Mouse (Mus musculus): ENCODE measurements around the gene Btf3. TPM values are rescaled to one million over a fixed set of nuclear protein-coding genes. Genes with fewer than 3 reads are reported as not detected.

Btf3 gene
- polyA plus RNA-seq, 1 experiment from 2014 or later, result 771 TPM

GRCm38 (mm10) chr13:98325034-98325433 lies 8.2 kb upstream of the Btf3 start:
- H3K4me2 ChIP-seq (replicated peaks), result no peak overlapping the region
- no peak for ATAC-seq (ENCODE audit: insufficient number of reproducible peaks, insufficient read depth, low FRiP score, low TSS enrichment)
- H3K9ac ChIP-seq, result no peak overlapping the region
- 38% methylated on average over 11 of the region's 11 CpGs for WGBS
- H3K9me3 ChIP-seq, result no peaks in the 10 kb centered on the region
- H3K36me3 ChIP-seq, result no peaks in the 10 kb centered on the region
- no peak overlapping the region for H3K4me3 ChIP-seq
- no peaks in the 10 kb centered on the region for H3K4me1 ChIP-seq
- H3K27ac ChIP-seq, result no peak overlapping the region
- no peaks in the 10 kb centered on the region for H3K27me3 ChIP-seq

- WGBS, result 90% methylated on average over 6 of the region's 6 CpGs
Measured at GRCm38 (mm10) chr13:98317911-98318310, 1.1 kb upstream of the Btf3 start.

GRCm38 (mm10) chr13:98317246-98317677 lies 456 bp upstream of the Btf3 start:
- 3% methylated on average over 16 of the region's 16 CpGs for WGBS
- peak overlapping the region; percentile 62 for H3K4me2 ChIP-seq (replicated peaks)
- ATAC-seq (ENCODE audit: insufficient number of reproducible peaks, insufficient read depth, low FRiP score, low TSS enrichment), result no peak

More at GRCm38 (mm10) chr13:98317911-98318310, 1.1 kb upstream of the Btf3 start:
- H3K9me3 ChIP-seq, result no peaks in the 10 kb centered on the region
- H3K36me3 ChIP-seq, result peaks cover 5% of the 10 kb centered on the region
- no peak overlapping the region for H3K27ac ChIP-seq
- no peaks in the 10 kb centered on the region for H3K27me3 ChIP-seq
- peaks cover 9% of the 10 kb centered on the region for H3K4me1 ChIP-seq
- no peak overlapping the region for H3K4me3 ChIP-seq
- peak overlapping the region; percentile 62 for H3K4me2 ChIP-seq (replicated peaks)
- no peak overlapping the region for H3K9ac ChIP-seq
- no peak for ATAC-seq (ENCODE audit: insufficient number of reproducible peaks, insufficient read depth, low FRiP score, low TSS enrichment)

GRCm38 (mm10) chr13:98316140-98316479 lies 696 bp downstream of the Btf3 start:
- no peaks in the 10 kb centered on the region for H3K27me3 ChIP-seq
- H3K4me3 ChIP-seq, result peak overlapping the region; percentile 100
- H3K9ac ChIP-seq, result peak overlapping the region; percentile 98
- H3K27ac ChIP-seq, result peak overlapping the region; percentile 94
- WGBS, result under 1% methylated on average over 17 of the region's 17 CpGs
- ATAC-seq (ENCODE audit: insufficient number of reproducible peaks, insufficient read depth, low FRiP score, low TSS enrichment), result no peak
- H3K9me3 ChIP-seq, result no peaks in the 10 kb centered on the region
- H3K36me3 ChIP-seq, result peaks cover 22% of the 10 kb centered on the region
- H3K4me2 ChIP-seq (replicated peaks), result peak overlapping the region; percentile 62
- peaks cover 9% of the 10 kb centered on the region for H3K4me1 ChIP-seq

More at GRCm38 (mm10) chr13:98317246-98317677, 456 bp upstream of the Btf3 start:
- Histone ChIP-seq H3K9ac (peak overlapping the region; percentile 98), H3K4me1 (peaks cover 9% of the 10 kb centered on the region), H3K4me3 (peak overlapping the region; percentile 100), H3K27ac (peak overlapping the region; percentile 94), H3K27me3 (no peaks in the 10 kb centered on the region), H3K36me3 (peaks cover 11% of the 10 kb centered on the region), H3K9me3 (no peaks in the 10 kb centered on the region)

- H3K9ac ChIP-seq, result no peak overlapping the region
- ATAC-seq (ENCODE audit: insufficient number of reproducible peaks, insufficient read depth, low FRiP score, low TSS enrichment), result no peak
- H3K4me1 ChIP-seq, result peaks cover 9% of the 10 kb centered on the region
- H3K4me3 ChIP-seq, result peak overlapping the region; percentile 100; the same call in 1 of the 2 replicates
- 67% methylated on average over 4 of the region's 4 CpGs for WGBS
- no peaks in the 10 kb centered on the region for H3K9me3 ChIP-seq
- H3K4me2 ChIP-seq (replicated peaks), result peak overlapping the region; percentile 62
- H3K27me3 ChIP-seq, result no peaks in the 10 kb centered on the region
- peaks cover 32% of the 10 kb centered on the region for H3K36me3 ChIP-seq
- no peak overlapping the region for H3K27ac ChIP-seq
Measured at GRCm38 (mm10) chr13:98315124-98315523, 1.7 kb downstream of the Btf3 start.

- Histone ChIP-seq H3K27me3 (no peaks in the 10 kb centered on the region), H3K4me1 (peaks cover 9% of the 10 kb centered on the region), H3K4me3 (no peak overlapping the region), H3K4me2 (replicated peaks) (no peak overlapping the region), H3K9me3 (no peaks in the 10 kb centered on the region), H3K36me3 (peaks cover 44% of the 10 kb centered on the region), H3K9ac (no peak overlapping the region), H3K27ac (no peak overlapping the region)
- WGBS, result 78% methylated on average over 7 of the region's 7 CpGs
- ATAC-seq (ENCODE audit: insufficient number of reproducible peaks, insufficient read depth, low FRiP score, low TSS enrichment), result no peak
Measured at GRCm38 (mm10) chr13:98313631-98314030, 3.2 kb downstream of the Btf3 start.

GRCm38 (mm10) chr13:98311597-98311996 lies 5.2 kb downstream of the Btf3 start:
- no peak overlapping the region for H3K4me2 ChIP-seq (replicated peaks)

GRCm38 (mm10) chr13:98308724-98309123 lies 8.1 kb downstream of the Btf3 start:
- no peaks in the 10 kb centered on the region for H3K27me3 ChIP-seq
- H3K4me2 ChIP-seq (replicated peaks), result no peak overlapping the region
- H3K9ac ChIP-seq, result no peak overlapping the region
- no peak overlapping the region for H3K4me3 ChIP-seq
- ATAC-seq (ENCODE audit: insufficient number of reproducible peaks, insufficient read depth, low FRiP score, low TSS enrichment), result no peak
- H3K36me3 ChIP-seq, result peaks cover 51% of the 10 kb centered on the region
- no peaks in the 10 kb centered on the region for H3K9me3 ChIP-seq
- 70% methylated on average over 4 of the region's 4 CpGs for WGBS
- H3K4me1 ChIP-seq, result peaks cover 6% of the 10 kb centered on the region; the same call in 1 of the 2 replicates
- no peak overlapping the region for H3K27ac ChIP-seq

More at GRCm38 (mm10) chr13:98311597-98311996, 5.2 kb downstream of the Btf3 start:
- no peaks in the 10 kb centered on the region for H3K9me3 ChIP-seq
- no peak for ATAC-seq (ENCODE audit: insufficient number of reproducible peaks, insufficient read depth, low FRiP score, low TSS enrichment)
- no peak overlapping the region for H3K27ac ChIP-seq
- no peak overlapping the region for H3K9ac ChIP-seq
- H3K4me1 ChIP-seq, result peaks cover 12% of the 10 kb centered on the region
- no peak overlapping the region for H3K4me3 ChIP-seq
- no peaks in the 10 kb centered on the region for H3K27me3 ChIP-seq
- 90% methylated on average over 5 of the region's 5 CpGs for WGBS
- peaks cover 51% of the 10 kb centered on the region for H3K36me3 ChIP-seq

- ATAC-seq (ENCODE audit: insufficient number of reproducible peaks, insufficient read depth, low FRiP score, low TSS enrichment), result no peak
- no peaks in the 10 kb centered on the region for H3K27me3 ChIP-seq
- no peak overlapping the region for H3K9ac ChIP-seq
- H3K36me3 ChIP-seq, result peaks cover 47% of the 10 kb centered on the region
- no peaks in the 10 kb centered on the region for H3K9me3 ChIP-seq
- 82% methylated on average over 5 of the region's 5 CpGs for whole genome bisulfite sequencing
- no peak overlapping the region for H3K4me2 ChIP-seq (replicated peaks)
- H3K27ac ChIP-seq, result no peak overlapping the region
- H3K4me3 ChIP-seq, result no peak overlapping the region
- H3K4me1 ChIP-seq, result peaks cover 6% of the 10 kb centered on the region; the same call in 1 of the 2 replicates
Measured at GRCm38 (mm10) chr13:98308004-98308403, 8.8 kb downstream of the Btf3 start.

- Histone ChIP-seq H3K4me2 (replicated peaks) (no peak overlapping the region), H3K9me3 (no peaks in the 10 kb centered on the region), H3K9ac (no peak overlapping the region), H3K27me3 (no peaks in the 10 kb centered on the region), H3K4me3 (no peak overlapping the region), H3K36me3 (peaks cover 38% of the 10 kb centered on the region), H3K27ac (peak overlapping the region; percentile 20; the same call in 1 of the 2 replicates), H3K4me1 (peaks cover 6% of the 10 kb centered on the region; the same call in 1 of the 2 replicates)
- WGBS, result 52% methylated on average over 14 of the region's 14 CpGs
- no peak for ATAC-seq (ENCODE audit: insufficient number of reproducible peaks, insufficient read depth, low FRiP score, low TSS enrichment)
Measured at GRCm38 (mm10) chr13:98306852-98307475, 9.8 kb downstream of the Btf3 start.

GRCm38 (mm10) chr13:98306393-98306792 lies 10.4 kb downstream of the Btf3 start:
- H3K4me3 ChIP-seq, result no peak overlapping the region
- 42% methylated on average over 5 of the region's 5 CpGs for WGBS
- 0 out of 2 replicates have a peak overlapping the region, but pooled peaks have one; percentile 26 for H3K27ac ChIP-seq
- H3K9me3 ChIP-seq, result no peaks in the 10 kb centered on the region
- H3K27me3 ChIP-seq, result no peaks in the 10 kb centered on the region
- no peak overlapping the region for H3K4me2 ChIP-seq (replicated peaks)
- no peak for ATAC-seq (ENCODE audit: insufficient number of reproducible peaks, insufficient read depth, low FRiP score, low TSS enrichment)
- no peak overlapping the region for H3K9ac ChIP-seq
- H3K4me1 ChIP-seq, result peaks cover 6% of the 10 kb centered on the region; the same call in 1 of the 2 replicates
- peaks cover 32% of the 10 kb centered on the region for H3K36me3 ChIP-seq

GRCm38 (mm10) chr13:98305257-98305656 lies 11.5 kb downstream of the Btf3 start:
- Histone ChIP-seq H3K4me2 (replicated peaks) (no peak overlapping the region), H3K4me3 (no peak overlapping the region), H3K9me3 (no peaks in the 10 kb centered on the region), H3K27me3 (no peaks in the 10 kb centered on the region), H3K36me3 (peaks cover 21% of the 10 kb centered on the region), H3K27ac (no peak overlapping the region), H3K9ac (no peak overlapping the region), H3K4me1 (peaks cover 6% of the 10 kb centered on the region; the same call in 1 of the 2 replicates)
- 88% methylated on average over 9 of the region's 9 CpGs for WGBS
- ATAC-seq (ENCODE audit: insufficient number of reproducible peaks, insufficient read depth, low FRiP score, low TSS enrichment), result no peak
